Mouse (Mus musculus) testis, adult 2 months (tissue): Measurements from ENCODE around the gene Zgrf1.

Experiments used
- CTCF ChIP-seq: fragments of 200-500 bp; IDR thresholded peaks from 2 replicates; pipeline ENCODE4 v1.5.1; 2012; ENCODE audit warnings: low read depth, mild to moderate bottlenecking, inconsistent platforms, low read length, moderate library complexity; ENCODE audit not compliant: control insufficient read depth, insufficient read depth, insufficient replicate concordance
- POLR2A ChIP-seq: fragments of 200-500 bp; IDR thresholded peaks from 2 replicates; pipeline ENCODE4 v1.6.1; 2012; ENCODE audit warnings: low read depth, mild to moderate bottlenecking, inconsistent platforms, low read length, moderate library complexity; ENCODE audit not compliant: control insufficient read depth

DNA sequence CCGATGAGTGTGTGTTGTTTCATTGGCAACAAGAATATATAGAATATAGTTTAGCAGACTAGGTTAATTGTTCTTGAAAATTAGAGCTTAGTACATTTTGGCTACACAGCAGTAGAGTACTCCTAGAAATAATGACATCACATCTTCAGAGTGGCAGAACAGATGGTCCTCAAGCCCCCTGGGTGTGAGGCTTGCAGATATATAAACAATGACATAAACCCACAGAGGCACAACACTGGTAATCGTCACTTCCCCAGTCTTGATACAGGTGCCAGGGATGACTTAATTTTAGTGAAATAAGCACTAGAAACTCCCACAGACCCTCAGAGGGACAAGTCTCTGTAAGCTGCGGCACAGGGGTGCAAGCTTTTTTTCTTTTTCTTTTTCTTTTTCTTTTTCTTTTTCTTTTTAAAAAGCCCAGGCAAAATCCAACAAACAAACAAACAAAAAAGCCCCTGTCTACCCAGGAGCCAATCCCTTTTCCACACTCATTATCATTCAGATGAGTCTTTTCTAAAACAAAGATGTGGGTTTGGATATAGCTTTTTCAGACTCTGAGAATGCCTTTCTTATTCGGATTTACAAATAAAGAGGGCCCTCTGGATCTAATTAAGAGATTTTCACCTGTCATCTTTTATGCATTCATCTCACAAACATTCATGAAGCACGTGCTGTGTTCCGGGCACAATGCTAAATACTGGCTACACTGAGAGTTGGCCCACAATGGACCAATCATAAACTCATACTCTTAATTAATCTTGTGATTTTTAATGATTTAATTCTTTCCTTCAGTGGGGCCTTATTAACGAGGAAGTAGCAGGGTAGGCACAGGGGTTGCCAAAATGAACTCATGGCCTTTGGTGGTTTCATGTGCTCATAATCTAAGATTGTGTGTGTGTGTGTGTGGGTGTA lies 98.7 kb downstream of the Zgrf1 start:
- TF ChIP-seq CTCF = no peak
- no peak for TF ChIP-seq POLR2A
